Mouse (Mus musculus) gastrocnemius, postnatal 14 days (tissue): ENCODE measurements around the gene Mettl23. TPM values are rescaled to one million over a fixed set of nuclear protein-coding genes. Genes with fewer than 3 reads are reported as not detected.

Experiments used
- total RNA-seq, 2 experiments: library from RNA; stranded (reverse); gene quantifications; 2 replicates each; pipeline ENCODE4 v1.2.3; 2021

Gene Mettl23
- total RNA-seq, 2 experiments from 2014 or later = 24.1 to 24.7 TPM

Other genes starting within 250 kb of the Mettl23 start
- gene Rhbdf2, start 216.3 kb upstream of the Mettl23 start, total RNA-seq = 1 to 10 TPM; 5.9 to 9.0 TPM
- under 1 TPM; 0.49 to 0.84 TPM for gene Prcd, start 189.7 kb upstream of the Mettl23 start, total RNA-seq
- 10 to 100 TPM; 16.8 to 22.8 TPM for gene Cygb, start 189.0 kb upstream of the Mettl23 start, total RNA-seq
- gene St6galnac1, start 67.8 kb upstream of the Mettl23 start, total RNA-seq = not detected
- 10 to 100 TPM; 23.1 to 29.6 TPM for gene Mxra7, start 15.2 kb upstream of the Mettl23 start, total RNA-seq
- gene Jmjd6, start 171 bp downstream of the Mettl23 start, total RNA-seq = 10 to 100 TPM; 19.5 to 21.4 TPM
- gene Mfsd11, start 9.2 kb downstream of the Mettl23 start, total RNA-seq = 10 to 100 TPM; 22.3 to 27.2 TPM
- 10 to 100 TPM; 73.0 to 80.9 TPM for gene Srsf2, start 9.8 kb downstream of the Mettl23 start, total RNA-seq
- gene Mgat5b, start 75.6 kb downstream of the Mettl23 start, total RNA-seq = under 1 TPM; 0.08 to 0.47 TPM